Mouse (Mus musculus): ENCODE measurements at regions not wholly inside any gene's neighbourhood (a gene's known extent, or its start where the extent isn't known, plus 50 kb on each side); places are given as distances from the start of the nearest gene placed in this dataset.

GRCm38 (mm10) chr9:117927466-117927847 is 112.8 kb upstream of the Azi2 start:
- Histone ChIP-seq H3K4me1 (ENCODE audit: insufficient read depth, low read depth, low read length) (no peaks in the 10 kb centered on the region), H3K4me2 (replicated peaks; ENCODE audit: low read depth, low read length) (no peak overlapping the region), H3K9ac (replicated peaks; ENCODE audit: low read depth) (no peak overlapping the region), H3K4me3 (ENCODE audit: low read depth, low read length) (no peak overlapping the region), H3K36me3 (ENCODE audit: insufficient read depth, low read length) (no peaks in the 10 kb centered on the region), H3K9me3 (ENCODE audit: low read length) (no peaks in the 10 kb centered on the region), H3K27ac (ENCODE audit: low read length) (no peak overlapping the region), H3K27me3 (replicated peaks; ENCODE audit: insufficient read depth, low read length) (no peaks in the 10 kb centered on the region)
- no peak for DNase-seq (ENCODE audit: low spot score)
- TF ChIP-seq EP300 (IDR thresholded peaks at IDR 0.05) = no peak
- TF ChIP-seq CTCF (IDR thresholded peaks at IDR 0.05) = no peak
- 72% methylated on average over 7 of the region's 7 CpGs for WGBS
- ATAC-seq = no peak

- 66% methylated on average over 5 of the region's 5 CpGs for WGBS
- Histone ChIP-seq H3K36me3 (ENCODE audit: insufficient read depth, low read length) (no peaks in the 10 kb centered on the region), H3K27ac (ENCODE audit: low read length) (no peak overlapping the region), H3K4me1 (ENCODE audit: insufficient read depth, low read depth, low read length) (no peaks in the 10 kb centered on the region), H3K27me3 (replicated peaks; ENCODE audit: insufficient read depth, low read length) (no peaks in the 10 kb centered on the region), H3K4me2 (replicated peaks; ENCODE audit: low read depth, low read length) (no peak overlapping the region), H3K9me3 (ENCODE audit: low read length) (no peaks in the 10 kb centered on the region), H3K9ac (replicated peaks; ENCODE audit: low read depth) (no peak overlapping the region), H3K4me3 (ENCODE audit: low read depth, low read length) (no peak overlapping the region)
- DNase-seq (ENCODE audit: low spot score) (no peak), ATAC-seq (no peak)
- TF ChIP-seq EP300 (IDR thresholded peaks at IDR 0.05) (no peak), CTCF (IDR thresholded peaks at IDR 0.05) (no peak)
Observed at GRCm38 (mm10) chr9:117926700-117927465, 113.4 kb upstream of the Azi2 start.

GRCm38 (mm10) chr9:117922992-117923391 is 117.3 kb upstream of the Azi2 start:
- no peaks in the 10 kb centered on the region for H3K36me3 ChIP-seq (ENCODE audit: insufficient read depth, low read length)
- no peak overlapping the region for H3K4me3 ChIP-seq (ENCODE audit: low read depth, low read length)
- no peaks in the 10 kb centered on the region for H3K4me1 ChIP-seq (ENCODE audit: insufficient read depth, low read depth, low read length)
- TF ChIP-seq CTCF (IDR thresholded peaks at IDR 0.05) (no peak), EP300 (IDR thresholded peaks at IDR 0.05) (no peak)
- no peak for ATAC-seq
- no peak overlapping the region for H3K4me2 ChIP-seq (replicated peaks; ENCODE audit: low read depth, low read length)
- no peaks in the 10 kb centered on the region for H3K9me3 ChIP-seq (ENCODE audit: low read length)
- no peak overlapping the region for H3K9ac ChIP-seq (replicated peaks; ENCODE audit: low read depth)
- no peak overlapping the region for H3K27ac ChIP-seq (ENCODE audit: low read length)
- no peaks in the 10 kb centered on the region for H3K27me3 ChIP-seq (replicated peaks; ENCODE audit: insufficient read depth, low read length)
- no peak for DNase-seq (ENCODE audit: low spot score)
- 30% methylated on average over 4 of the region's 4 CpGs for WGBS

GRCm38 (mm10) chr9:117907895-117908424 is 132.3 kb upstream of the Azi2 start:
- H3K27ac ChIP-seq (ENCODE audit: low read length) = no peak overlapping the region
- no peaks in the 10 kb centered on the region for H3K9me3 ChIP-seq (ENCODE audit: low read length)
- WGBS = 84% methylated on average over 10 of the region's 10 CpGs
- H3K4me2 ChIP-seq (replicated peaks; ENCODE audit: low read depth, low read length) = no peak overlapping the region
- no peak for ATAC-seq
- H3K4me3 ChIP-seq (ENCODE audit: low read depth, low read length) = no peak overlapping the region
- H3K27me3 ChIP-seq (replicated peaks; ENCODE audit: insufficient read depth, low read length) = no peaks in the 10 kb centered on the region
- DNase-seq (ENCODE audit: low spot score) = no peak
- no peaks in the 10 kb centered on the region for H3K36me3 ChIP-seq (ENCODE audit: insufficient read depth, low read length)
- H3K4me1 ChIP-seq (ENCODE audit: insufficient read depth, low read depth, low read length) = no peaks in the 10 kb centered on the region
- TF ChIP-seq EP300 (IDR thresholded peaks at IDR 0.05) = no peak
- no peak for TF ChIP-seq CTCF (IDR thresholded peaks at IDR 0.05)
- H3K9ac ChIP-seq (replicated peaks; ENCODE audit: low read depth) = no peak overlapping the region

GRCm38 (mm10) chr9:117905045-117905747 is 135.1 kb upstream of the Azi2 start:
- no peaks in the 10 kb centered on the region for H3K4me1 ChIP-seq (ENCODE audit: insufficient read depth, low read depth, low read length)
- no peaks in the 10 kb centered on the region for H3K9me3 ChIP-seq (ENCODE audit: low read length)
- no peak overlapping the region for H3K27ac ChIP-seq (ENCODE audit: low read length)
- no peak overlapping the region for H3K9ac ChIP-seq (replicated peaks; ENCODE audit: low read depth)
- H3K27me3 ChIP-seq (replicated peaks; ENCODE audit: insufficient read depth, low read length) = no peaks in the 10 kb centered on the region
- no peak overlapping the region for H3K4me2 ChIP-seq (replicated peaks; ENCODE audit: low read depth, low read length)
- 85% methylated on average over 10 of the region's 10 CpGs for WGBS
- no peaks in the 10 kb centered on the region for H3K36me3 ChIP-seq (ENCODE audit: insufficient read depth, low read length)
- H3K4me3 ChIP-seq (ENCODE audit: low read depth, low read length) = no peak overlapping the region
- no peak for DNase-seq (ENCODE audit: low spot score)
- no peak for ATAC-seq
- TF ChIP-seq CTCF (IDR thresholded peaks at IDR 0.05) = no peak
- no peak for TF ChIP-seq EP300 (IDR thresholded peaks at IDR 0.05)

GRCm38 (mm10) chr9:117904621-117905020 is 135.7 kb upstream of the Azi2 start:
- Histone ChIP-seq H3K27me3 (replicated peaks; ENCODE audit: insufficient read depth, low read length) (no peaks in the 10 kb centered on the region), H3K4me3 (ENCODE audit: low read depth, low read length) (no peak overlapping the region), H3K27ac (ENCODE audit: low read length) (no peak overlapping the region), H3K4me1 (ENCODE audit: insufficient read depth, low read depth, low read length) (no peaks in the 10 kb centered on the region), H3K4me2 (replicated peaks; ENCODE audit: low read depth, low read length) (no peak overlapping the region), H3K9me3 (ENCODE audit: low read length) (no peaks in the 10 kb centered on the region), H3K36me3 (ENCODE audit: insufficient read depth, low read length) (no peaks in the 10 kb centered on the region), H3K9ac (replicated peaks; ENCODE audit: low read depth) (no peak overlapping the region)
- ATAC-seq (no peak), DNase-seq (ENCODE audit: low spot score) (no peak)
- TF ChIP-seq CTCF (IDR thresholded peaks at IDR 0.05) (no peak), EP300 (IDR thresholded peaks at IDR 0.05) (no peak)
- 78% methylated on average over 8 of the region's 8 CpGs for WGBS

Measured in lung, postnatal 0 days (tissue).